ENCODE assay signal across 24 mouse cellular contexts in genomic region chr6:63820236-63820635, GRCm38 (mm10).
DNase-seq lines count a peak whose midpoint lies in the region; ATAC-seq lines count a peak whose summit lies in the region.
"Had no signal": no experiment of that assay in that cellular context is flagged by ENCODE, and none has a peak within 500 bp of the region (broad histone marks: within the 10 kb centered on the region; RNA-seq: fewer than 3 reads in every experiment).

No protein-coding gene starts in this region.

- H3K9me3 ChIP-seq in forebrain, embryonic 14.5 days (replicated peaks; ENCODE audit: control insufficient read depth, low read length) = no peaks in the 10 kb centered on the region
- H3K9me3 ChIP-seq in forebrain, embryonic 13.5 days (replicated peaks) = no peaks in the 10 kb centered on the region
- no peaks in the 10 kb centered on the region for H3K9me3 ChIP-seq in kidney, embryonic 14.5 days (ENCODE audit: control insufficient read depth, low read length)
- no peaks in the 10 kb centered on the region for H3K9me3 ChIP-seq in neural tube, embryonic 14.5 days (ENCODE audit: control insufficient read depth, low read length)
- H3K9me3 ChIP-seq: hindbrain, embryonic 12.5 days; neural tube, embryonic 12.5 days had no signal

- H3K36me3 ChIP-seq in forebrain, embryonic 14.5 days (ENCODE audit: control insufficient read depth, insufficient read depth, low read length) = no peaks in the 10 kb centered on the region
- no peaks in the 10 kb centered on the region for H3K36me3 ChIP-seq in forebrain, embryonic 13.5 days (ENCODE audit: poor library complexity, severe bottlenecking)
- H3K36me3 ChIP-seq in kidney, embryonic 14.5 days (ENCODE audit: control insufficient read depth, insufficient read depth, low read length) = no peaks in the 10 kb centered on the region
- H3K36me3 ChIP-seq in neural tube, embryonic 14.5 days (ENCODE audit: control insufficient read depth, insufficient read depth, low read length) = no peaks in the 10 kb centered on the region
- H3K36me3 ChIP-seq: hindbrain, embryonic 12.5 days; neural tube, embryonic 12.5 days had no signal

- H3K4me2 ChIP-seq in forebrain, embryonic 14.5 days (ENCODE audit: low read length) = no peak overlapping the region
- no peak overlapping the region for H3K4me2 ChIP-seq in forebrain, embryonic 13.5 days
- H3K4me2 ChIP-seq in kidney, embryonic 14.5 days (replicated peaks; ENCODE audit: low read depth, low read length) = no peak overlapping the region
- H3K4me2 ChIP-seq in neural tube, embryonic 14.5 days (ENCODE audit: low read depth, low read length) = no peak overlapping the region
- H3K4me2 ChIP-seq: hindbrain, embryonic 12.5 days; neural tube, embryonic 12.5 days had no signal

- no peak for ATAC-seq in forebrain, embryonic 14.5 days
- no peak for ATAC-seq in forebrain, embryonic 13.5 days
- ATAC-seq in kidney, embryonic 14.5 days (ENCODE audit: low FRiP score, low TSS enrichment) = peak; percentile 73; the same call in 1 of the 2 replicates
- peak; percentile 54; the same call in 1 of the 2 replicates for ATAC-seq in neural tube, embryonic 14.5 days (ENCODE audit: low read depth)
- ATAC-seq: activated CD4-positive, CD25-positive, alpha-beta regulatory T cell, adult 4 months; intestine, embryonic 16.5 days had no signal

- H3K4me1 ChIP-seq in forebrain, embryonic 14.5 days (ENCODE audit: control insufficient read depth, insufficient read depth, low read length) = no peaks in the 10 kb centered on the region
- H3K4me1 ChIP-seq in forebrain, embryonic 13.5 days = no peaks in the 10 kb centered on the region
- H3K4me1 ChIP-seq in kidney, embryonic 14.5 days (ENCODE audit: control insufficient read depth, insufficient read depth, low read length) = no peaks in the 10 kb centered on the region
- H3K4me1 ChIP-seq in neural tube, embryonic 14.5 days (ENCODE audit: control insufficient read depth, insufficient read depth, low read length) = no peaks in the 10 kb centered on the region
- H3K4me1 ChIP-seq: hindbrain, embryonic 12.5 days; neural tube, embryonic 12.5 days had no signal

- no peaks in the 10 kb centered on the region for H3K27me3 ChIP-seq in forebrain, embryonic 14.5 days (replicated peaks; ENCODE audit: control insufficient read depth, insufficient read depth, low read length)
- H3K27me3 ChIP-seq in forebrain, embryonic 13.5 days = no peaks in the 10 kb centered on the region
- no peaks in the 10 kb centered on the region for H3K27me3 ChIP-seq in kidney, embryonic 14.5 days (ENCODE audit: control insufficient read depth, insufficient read depth, low read length)
- H3K27me3 ChIP-seq in neural tube, embryonic 14.5 days (ENCODE audit: control insufficient read depth, insufficient read depth, low read length) = no peaks in the 10 kb centered on the region
- H3K27me3 ChIP-seq: CH12.LX; hindbrain, embryonic 12.5 days; neural tube, embryonic 12.5 days had no signal

- H3K4me3 ChIP-seq in forebrain, embryonic 14.5 days (ENCODE audit: low read depth, low read length) = no peak overlapping the region
- H3K4me3 ChIP-seq in forebrain, embryonic 13.5 days = no peak overlapping the region
- H3K4me3 ChIP-seq in kidney, embryonic 14.5 days (ENCODE audit: low read length) = no peak overlapping the region
- H3K4me3 ChIP-seq in neural tube, embryonic 14.5 days (ENCODE audit: low read depth, low read length) = no peak overlapping the region
- H3K4me3 ChIP-seq: erythroblast, embryonic 14.5 days; hindbrain, embryonic 12.5 days; neural tube, embryonic 12.5 days had no signal

- H3K9ac ChIP-seq in forebrain, embryonic 14.5 days (ENCODE audit: low read length) = no peak overlapping the region
- H3K9ac ChIP-seq in forebrain, embryonic 13.5 days = no peak overlapping the region
- no peak overlapping the region for H3K9ac ChIP-seq in kidney, embryonic 14.5 days (ENCODE audit: low read depth, low read length)
- H3K9ac ChIP-seq in neural tube, embryonic 14.5 days (replicated peaks; ENCODE audit: low read depth, low read length) = no peak overlapping the region
- H3K9ac ChIP-seq: hindbrain, embryonic 12.5 days; liver, embryonic 14.5 days; neural tube, embryonic 12.5 days had no signal

- WGBS in forebrain, embryonic 14.5 days = 79% methylated on average over 5 of the region's 5 CpGs
- WGBS in forebrain, embryonic 13.5 days = 80% methylated on average over 5 of the region's 5 CpGs
- 16% methylated on average over 5 of the region's 5 CpGs for WGBS in kidney, embryonic 14.5 days
- 42% methylated on average over 5 of the region's 5 CpGs for WGBS in neural tube, embryonic 14.5 days

- DNase-seq in forebrain, embryonic 14.5 days (ENCODE audit: low spot score) = peak; percentile 4
- DNase-seq in kidney, adult 18-20 months = no peak
- no peak for DNase-seq in neural tube, embryonic 10.5 days (ENCODE audit: extremely low spot score, low spot score)
- DNase-seq in urinary bladder, postnatal 14 days (ENCODE audit: low spot score) = no peak
- DNase-seq: adrenal gland, adult 2 months; adrenal gland, postnatal 36 days; cerebellum, adult 2 months; cerebellum, postnatal 14 days; gastrocnemius, postnatal 14 days; heart, postnatal 14 days; liver; lung, adult 2 months; lung, postnatal 10 days had no signal

- no peak overlapping the region for H3K27ac ChIP-seq in forebrain, embryonic 14.5 days (ENCODE audit: low read depth, low read length)
- no peak overlapping the region for H3K27ac ChIP-seq in forebrain, embryonic 13.5 days
- no peak overlapping the region for H3K27ac ChIP-seq in kidney, embryonic 14.5 days (ENCODE audit: low read depth, low read length)
- no peak overlapping the region for H3K27ac ChIP-seq in neural tube, embryonic 14.5 days (ENCODE audit: low read depth, low read length)
- H3K27ac ChIP-seq: hindbrain, embryonic 12.5 days; liver, embryonic 14.5 days; macrophage; neural tube, embryonic 12.5 days had no signal

Comparison
In these comparisons a context has a peak if more than half of its experiments do, and no peak if none do; other contexts are left out.
1. ATAC-seq: peak in kidney, embryonic 14.5 days (single experiment) and neural tube, embryonic 14.5 days (single experiment); none in forebrain, embryonic 14.5 days (single experiment) and forebrain, embryonic 13.5 days (single experiment).